Mouse (Mus musculus) lung, adult 2 months (tissue): ENCODE results near the gene Ephb1.

Source experiments
- CTCF ChIP-seq: fragments of 200-500 bp; IDR thresholded peaks from 2 replicates; pipeline ENCODE4 v1.5.1; 2011; ENCODE audit warnings: mild to moderate bottlenecking, low read length, control low read depth; ENCODE audit not compliant: insufficient read depth
- POLR2A ChIP-seq: fragments of 200-500 bp; IDR thresholded peaks from 2 replicates; pipeline ENCODE4 v1.6.1; 2011; ENCODE audit warnings: low read depth, mild to moderate bottlenecking, control low read depth, low read length, borderline replicate concordance; ENCODE audit errors: extremely low read depth

- TF ChIP-seq CTCF, result no peak
- TF ChIP-seq POLR2A, result no peak
These were observed 435.7 kb downstream of the Ephb1 start for GRCm38 (mm10) chr9:101918771-101919170.
